Mouse (Mus musculus): ENCODE measurements at regions not wholly inside any gene's neighbourhood (a gene's known extent, or its start where the extent isn't known, plus 50 kb on each side); places are given as distances from the start of the nearest gene placed in this dataset.

DNA sequence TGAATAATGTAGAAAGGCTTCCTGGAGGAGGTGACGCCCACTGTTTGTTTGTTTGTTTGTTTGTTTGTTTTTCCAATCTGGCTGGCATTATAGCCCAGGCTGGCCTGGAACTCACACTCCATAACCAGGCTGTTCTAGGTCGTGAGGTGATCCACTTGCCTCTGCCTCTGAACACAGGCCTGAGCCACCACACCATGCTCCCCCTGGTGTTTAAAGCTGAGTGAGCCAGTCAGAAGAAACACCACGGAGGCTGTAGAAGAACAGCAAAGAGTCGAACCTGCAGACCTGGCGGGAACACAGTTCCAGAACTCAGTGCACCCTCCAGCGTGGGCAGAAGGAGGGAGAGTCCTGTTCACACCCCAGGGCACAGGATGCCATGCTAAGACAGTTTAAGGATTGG, 310.5 kb downstream of the Matn1 start:
- Histone ChIP-seq H3K27ac (replicated peaks) (no peak overlapping the region), H3K4me3 (no peak overlapping the region), H3K27me3 (peaks cover 21% of the 10 kb centered on the region), H3K4me1 (peaks cover 10% of the 10 kb centered on the region), H3K9me3 (no peaks in the 10 kb centered on the region), H3K9ac (replicated peaks) (no peak overlapping the region), H3K4me2 (replicated peaks) (no peak overlapping the region), H3K36me3 (no peaks in the 10 kb centered on the region)
- ATAC-seq (ENCODE audit: low FRiP score, low read depth) = no peak
- 50% methylated on average over 6 of the region's 6 CpGs for WGBS

DNA sequence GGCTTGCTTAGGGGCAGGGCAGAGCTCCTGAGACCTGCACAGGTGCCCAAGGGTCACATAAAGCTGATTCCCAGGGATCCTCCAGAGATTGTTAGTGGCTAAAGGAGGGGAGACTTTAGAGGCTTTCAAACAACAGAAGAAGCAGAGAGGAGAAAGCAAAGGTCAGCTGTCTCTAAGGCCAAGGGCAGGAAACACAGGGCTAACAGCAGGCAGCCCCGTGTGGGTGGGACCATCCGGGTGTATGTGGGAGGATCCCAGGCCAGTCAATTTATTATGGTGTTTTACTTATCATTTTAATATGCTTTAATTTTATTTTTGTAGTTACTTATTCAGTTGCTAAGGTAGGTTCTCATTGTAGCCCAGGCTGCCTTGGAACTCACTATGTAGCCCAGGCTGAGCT, 317.1 kb downstream of the Matn1 start:
- Histone ChIP-seq H3K9ac (replicated peaks) (no peak overlapping the region), H3K36me3 (no peaks in the 10 kb centered on the region), H3K4me3 (no peak overlapping the region), H3K27ac (replicated peaks) (no peak overlapping the region), H3K27me3 (peaks cover 12% of the 10 kb centered on the region; the same call in 1 of the 2 replicates), H3K4me1 (peaks cover 14% of the 10 kb centered on the region; the same call in 1 of the 2 replicates), H3K4me2 (replicated peaks) (no peak overlapping the region), H3K9me3 (no peaks in the 10 kb centered on the region)
- ATAC-seq (ENCODE audit: low FRiP score, low read depth) = no peak
- WGBS = 70% methylated on average over 2 of the region's 2 CpGs

DNA sequence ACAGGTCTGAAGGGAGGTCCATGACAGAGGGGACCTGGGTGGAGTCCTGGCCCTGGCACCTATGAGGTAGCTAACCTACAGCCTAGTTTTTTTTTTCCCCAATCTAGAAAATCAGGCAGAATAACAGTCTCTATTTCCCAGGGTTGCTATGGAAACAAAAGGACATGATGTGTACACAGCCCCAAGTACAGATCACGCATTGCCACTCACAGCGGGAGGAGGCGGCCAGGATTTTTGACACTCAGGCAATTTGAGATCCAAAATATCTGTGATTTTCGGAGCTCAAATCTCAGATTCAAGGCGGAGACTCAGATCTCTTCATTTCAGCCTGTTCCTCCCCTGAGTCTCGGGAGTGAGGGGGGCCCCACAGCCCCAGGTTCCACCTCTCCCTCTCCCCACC, 318.7 kb downstream of the Matn1 start:
- H3K4me2 ChIP-seq (replicated peaks) = no peak overlapping the region
- no peaks in the 10 kb centered on the region for H3K36me3 ChIP-seq
- H3K4me1 ChIP-seq = peaks cover 27% of the 10 kb centered on the region; the same call in 1 of the 2 replicates
- no peak overlapping the region for H3K27ac ChIP-seq (replicated peaks)
- no peaks in the 10 kb centered on the region for H3K9me3 ChIP-seq
- H3K27me3 ChIP-seq = 0 out of 2 replicates have a peak, but pooled peaks cover 10% of the 10 kb centered on the region
- H3K4me3 ChIP-seq = no peak overlapping the region
- H3K9ac ChIP-seq (replicated peaks) = no peak overlapping the region
- no peak for ATAC-seq (ENCODE audit: low FRiP score, low read depth)
- 69% methylated on average over 6 of the region's 6 CpGs for WGBS

GRCm38 (mm10) chr4:131266764-131267163, 322.6 kb downstream of the Matn1 start:
- WGBS = 7% methylated on average over 9 of the region's 9 CpGs
- Histone ChIP-seq H3K27me3 (peaks cover 19% of the 10 kb centered on the region; the same call in 1 of the 2 replicates), H3K4me1 (peaks cover 21% of the 10 kb centered on the region; the same call in 1 of the 2 replicates), H3K9me3 (no peaks in the 10 kb centered on the region), H3K36me3 (no peaks in the 10 kb centered on the region), H3K4me3 (no peak overlapping the region), H3K4me2 (replicated peaks) (no peak overlapping the region), H3K9ac (replicated peaks) (no peak overlapping the region), H3K27ac (replicated peaks) (no peak overlapping the region)
- no peak for ATAC-seq (ENCODE audit: low FRiP score, low read depth)

GRCm38 (mm10) chr4:131267760-131268159, 323.6 kb downstream of the Matn1 start:
- Histone ChIP-seq H3K4me1 (peaks cover 21% of the 10 kb centered on the region; the same call in 1 of the 2 replicates), H3K9ac (replicated peaks) (no peak overlapping the region), H3K27me3 (peaks cover 20% of the 10 kb centered on the region; the same call in 1 of the 2 replicates), H3K27ac (replicated peaks) (no peak overlapping the region), H3K9me3 (no peaks in the 10 kb centered on the region), H3K36me3 (no peaks in the 10 kb centered on the region), H3K4me2 (replicated peaks) (no peak overlapping the region), H3K4me3 (no peak overlapping the region)
- WGBS = 60% methylated on average over 10 of the region's 10 CpGs
- ATAC-seq (ENCODE audit: low FRiP score, low read depth) = no peak

- Histone ChIP-seq H3K9me3 (no peaks in the 10 kb centered on the region), H3K4me2 (replicated peaks) (no peak overlapping the region), H3K4me1 (peaks cover 15% of the 10 kb centered on the region; the same call in 1 of the 2 replicates), H3K9ac (replicated peaks) (no peak overlapping the region), H3K36me3 (no peaks in the 10 kb centered on the region), H3K4me3 (no peak overlapping the region), H3K27me3 (peaks cover 18% of the 10 kb centered on the region; the same call in 1 of the 2 replicates), H3K27ac (replicated peaks) (no peak overlapping the region)
- no peak for ATAC-seq (ENCODE audit: low FRiP score, low read depth)
- WGBS = 18% methylated on average over 7 of the region's 7 CpGs
These were observed 326.0 kb downstream of the Matn1 start for GRCm38 (mm10) chr4:131270192-131270591.

- H3K9ac ChIP-seq (replicated peaks) = no peak overlapping the region
- H3K4me1 ChIP-seq = peaks cover 9% of the 10 kb centered on the region; the same call in 1 of the 2 replicates
- no peak overlapping the region for H3K4me3 ChIP-seq
- WGBS = 78% methylated on average over 7 of the region's 7 CpGs
- H3K27ac ChIP-seq (replicated peaks) = no peak overlapping the region
- no peak overlapping the region for H3K4me2 ChIP-seq (replicated peaks)
- peaks cover 10% of the 10 kb centered on the region; the same call in 1 of the 2 replicates for H3K27me3 ChIP-seq
- no peaks in the 10 kb centered on the region for H3K9me3 ChIP-seq
- ATAC-seq (ENCODE audit: low FRiP score, low read depth) = no peak
- no peaks in the 10 kb centered on the region for H3K36me3 ChIP-seq
These were observed 327.9 kb downstream of the Matn1 start for GRCm38 (mm10) chr4:131272060-131272459.

- no peak for ATAC-seq (ENCODE audit: low FRiP score, low read depth)
- Histone ChIP-seq H3K9ac (replicated peaks) (no peak overlapping the region), H3K9me3 (no peaks in the 10 kb centered on the region), H3K36me3 (no peaks in the 10 kb centered on the region), H3K4me1 (no peaks in the 10 kb centered on the region), H3K27me3 (no peaks in the 10 kb centered on the region), H3K4me2 (replicated peaks) (no peak overlapping the region), H3K27ac (replicated peaks) (no peak overlapping the region), H3K4me3 (no peak overlapping the region)
- WGBS = 95% methylated on average over 2 of the region's 2 CpGs
These were observed 349.4 kb downstream of the Matn1 start for GRCm38 (mm10) chr4:131293560-131293959.

DNA sequence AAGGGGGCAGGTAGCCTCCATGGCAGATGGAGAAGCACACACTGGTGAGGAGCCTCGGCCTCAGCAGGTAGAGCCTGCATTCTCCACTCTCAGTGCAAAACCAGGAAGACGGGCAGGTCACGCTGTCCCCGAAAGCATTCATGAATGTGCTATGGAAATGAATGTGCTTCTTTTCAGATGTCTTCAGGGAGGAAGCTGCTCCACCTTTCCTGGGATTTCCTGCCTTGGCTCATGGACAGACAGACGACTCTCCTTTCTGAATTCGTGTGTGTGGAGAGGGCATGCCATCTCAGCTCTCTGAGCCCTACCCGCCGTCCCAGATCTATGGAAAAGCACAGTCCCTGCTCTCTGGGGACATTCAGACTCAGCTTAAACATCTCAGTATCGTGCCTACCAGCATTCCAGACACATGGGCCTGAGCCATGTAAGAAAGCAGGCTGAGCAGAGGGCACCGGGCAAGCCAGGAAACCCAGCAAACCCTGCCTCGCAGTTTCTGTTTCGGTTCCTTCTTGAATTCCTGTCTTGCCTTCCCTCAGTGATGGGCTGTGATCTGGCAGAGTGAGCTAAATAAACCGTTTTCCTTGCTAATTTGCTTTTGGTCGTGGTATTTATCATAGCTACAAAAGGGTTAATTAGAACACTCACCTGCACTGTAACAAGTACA, 354.0 kb downstream of the Matn1 start:
- no peak for ATAC-seq (ENCODE audit: low FRiP score, low read depth)
- H3K9me3 ChIP-seq = no peaks in the 10 kb centered on the region
- H3K27me3 ChIP-seq = no peaks in the 10 kb centered on the region
- no peaks in the 10 kb centered on the region for H3K4me1 ChIP-seq
- H3K27ac ChIP-seq (replicated peaks) = no peak overlapping the region
- WGBS = 79% methylated on average over 14 of the region's 14 CpGs
- H3K4me2 ChIP-seq (replicated peaks) = no peak overlapping the region
- no peaks in the 10 kb centered on the region for H3K36me3 ChIP-seq
- H3K4me3 ChIP-seq = no peak overlapping the region
- no peak overlapping the region for H3K9ac ChIP-seq (replicated peaks)

- Histone ChIP-seq H3K4me1 (peaks cover 10% of the 10 kb centered on the region), H3K4me2 (replicated peaks) (no peak overlapping the region), H3K27me3 (no peaks in the 10 kb centered on the region), H3K36me3 (no peaks in the 10 kb centered on the region), H3K27ac (replicated peaks) (no peak overlapping the region), H3K9me3 (no peaks in the 10 kb centered on the region), H3K4me3 (no peak overlapping the region), H3K9ac (replicated peaks) (no peak overlapping the region)
- ATAC-seq (ENCODE audit: low FRiP score, low read depth) = no peak
- WGBS = 65% methylated on average over 3 of the region's 3 CpGs
These were observed 359.8 kb downstream of the Matn1 start for GRCm38 (mm10) chr4:131303936-131304335.

DNA sequence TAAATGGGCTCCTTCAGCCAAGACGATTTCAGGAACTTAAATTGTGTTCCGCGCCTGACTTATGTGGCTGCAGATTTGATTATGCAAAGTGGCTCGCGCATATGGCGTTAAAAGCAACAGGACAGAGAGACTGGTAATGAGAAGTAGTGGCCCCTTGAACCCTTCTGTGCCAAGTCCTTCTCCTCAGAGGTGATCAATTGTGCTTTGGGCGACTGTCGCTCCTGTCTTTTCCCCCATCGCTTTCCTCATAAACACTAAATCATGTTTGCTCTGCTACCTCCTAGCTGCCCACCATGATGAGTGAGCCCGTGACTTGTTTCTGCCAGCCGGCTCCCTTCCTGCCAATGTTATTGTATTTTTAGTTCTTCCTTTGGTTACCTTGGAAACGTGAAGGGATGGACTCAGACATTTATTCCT, 360.2 kb downstream of the Matn1 start:
- H3K27ac ChIP-seq (replicated peaks) = no peak overlapping the region
- H3K9ac ChIP-seq (replicated peaks) = no peak overlapping the region
- WGBS = 73% methylated on average over 12 of the region's 12 CpGs
- no peaks in the 10 kb centered on the region for H3K27me3 ChIP-seq
- H3K4me1 ChIP-seq = peaks cover 10% of the 10 kb centered on the region
- H3K36me3 ChIP-seq = no peaks in the 10 kb centered on the region
- no peaks in the 10 kb centered on the region for H3K9me3 ChIP-seq
- no peak overlapping the region for H3K4me2 ChIP-seq (replicated peaks)
- no peak for ATAC-seq (ENCODE audit: low FRiP score, low read depth)
- no peak overlapping the region for H3K4me3 ChIP-seq

DNA sequence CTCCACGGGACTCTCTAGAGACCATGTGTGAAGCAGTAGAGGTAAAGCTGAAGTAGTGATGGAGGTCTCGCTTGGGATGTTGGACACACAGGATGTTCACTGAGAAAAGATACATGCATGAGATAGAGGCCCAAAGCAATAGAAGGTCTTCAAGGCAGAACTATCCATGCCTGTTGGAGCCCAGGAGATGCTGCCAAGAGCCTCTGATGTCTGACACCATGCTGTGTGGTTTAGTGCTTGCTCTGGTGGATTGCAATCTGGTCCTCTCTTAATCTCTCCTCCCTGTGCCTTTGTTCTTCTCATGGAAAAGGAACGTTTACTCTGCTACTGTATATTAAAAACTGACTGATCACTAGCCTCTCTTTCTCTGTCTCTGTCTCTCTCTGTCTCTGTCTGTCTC, 370.0 kb downstream of the Matn1 start:
- no peak overlapping the region for H3K9ac ChIP-seq (replicated peaks)
- WGBS = 75% methylated on average over 3 of the region's 3 CpGs
- no peaks in the 10 kb centered on the region for H3K4me1 ChIP-seq
- H3K4me2 ChIP-seq (replicated peaks) = no peak overlapping the region
- H3K4me3 ChIP-seq = no peak overlapping the region
- H3K9me3 ChIP-seq = no peaks in the 10 kb centered on the region
- no peak for ATAC-seq (ENCODE audit: low FRiP score, low read depth)
- no peak overlapping the region for H3K27ac ChIP-seq (replicated peaks)
- no peaks in the 10 kb centered on the region for H3K36me3 ChIP-seq
- no peaks in the 10 kb centered on the region for H3K27me3 ChIP-seq

DNA sequence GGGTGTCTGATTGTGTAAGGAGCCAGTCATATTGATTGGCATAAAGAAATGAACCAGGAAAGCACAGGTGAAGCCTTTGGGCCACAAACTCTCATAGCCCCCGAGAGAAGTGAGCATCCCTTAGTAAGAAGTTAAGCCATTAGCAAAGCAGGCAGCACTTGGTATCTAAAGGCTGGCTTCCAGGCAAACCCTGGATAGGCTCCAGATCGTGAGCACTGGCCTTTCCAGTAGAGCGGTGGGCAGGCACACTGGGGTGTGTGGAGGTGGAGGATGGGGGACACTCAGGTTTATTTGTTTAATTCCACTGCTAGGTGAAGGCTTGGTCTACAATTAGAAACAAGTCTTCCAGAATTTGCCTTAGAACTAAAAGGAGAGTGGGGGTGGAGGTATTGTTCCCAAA, 371.9 kb downstream of the Matn1 start:
- Histone ChIP-seq H3K9me3 (no peaks in the 10 kb centered on the region), H3K4me2 (replicated peaks) (no peak overlapping the region), H3K9ac (replicated peaks) (no peak overlapping the region), H3K27ac (replicated peaks) (no peak overlapping the region), H3K4me3 (no peak overlapping the region), H3K4me1 (no peaks in the 10 kb centered on the region), H3K36me3 (no peaks in the 10 kb centered on the region), H3K27me3 (no peaks in the 10 kb centered on the region)
- 83% methylated on average over 3 of the region's 3 CpGs for WGBS
- ATAC-seq (ENCODE audit: low FRiP score, low read depth) = no peak
